Mouse (Mus musculus): ENCODE results near the gene Mdfi.
"Not testable (repeated sequence)": the region's sequence is repeated elsewhere in the genome, so short reads cannot be mapped to it uniquely, and the experiment has no call there.

Mdfi gene

GRCm38 (mm10) chr17:47834482-47834767 lies at the start of gene Mdfi:
Mdfi (minus strand) TSS chr17:47834691.
- no peak for DNase-seq (ENCODE audit: low spot score in 2 of 2)

GRCm38 (mm10) chr17:47883099-47883498 lies 48.6 kb upstream of the Mdfi start:
- DNase-seq (ENCODE audit: low spot score in 2 of 2), result no peak

DNA sequence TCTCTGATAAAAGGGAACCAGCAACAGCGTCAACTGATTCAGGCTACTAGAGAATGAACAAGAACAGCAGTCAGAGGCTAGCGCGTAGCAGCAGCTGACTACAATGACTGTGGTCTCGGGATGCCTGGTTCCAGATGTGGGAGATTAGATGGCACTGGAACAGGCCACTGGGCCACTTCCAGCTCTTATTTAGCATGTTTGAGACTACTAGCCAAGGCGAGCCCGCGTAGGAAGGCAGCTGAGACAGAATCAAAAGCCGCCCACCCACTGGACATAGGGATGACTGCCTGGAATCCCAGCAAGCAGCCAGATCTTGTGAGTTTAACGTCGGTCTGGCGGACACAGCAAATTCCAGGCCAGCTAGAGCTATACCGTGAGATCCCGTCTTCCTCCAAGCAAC lies 46.8 kb upstream of the Mdfi start:
- no peak for DNase-seq (ENCODE audit: low spot score in 2 of 2)

GRCm38 (mm10) chr17:47879207-47879606 lies 44.7 kb upstream of the Mdfi start:
- no peak for DNase-seq (ENCODE audit: low spot score in 2 of 2)

- peak in 1 of 2 experiments; percentile 64 for DNase-seq (ENCODE audit: low spot score in 2 of 2)
Measured at GRCm38 (mm10) chr17:47878378-47879089, 44.0 kb upstream of the Mdfi start.

GRCm38 (mm10) chr17:47877715-47878377 lies 43.4 kb upstream of the Mdfi start:
- no peak for DNase-seq (ENCODE audit: low spot score in 2 of 2)

- no peak for DNase-seq (ENCODE audit: low spot score in 2 of 2)
Measured at GRCm38 (mm10) chr17:47876776-47877714, 42.6 kb upstream of the Mdfi start.

DNA sequence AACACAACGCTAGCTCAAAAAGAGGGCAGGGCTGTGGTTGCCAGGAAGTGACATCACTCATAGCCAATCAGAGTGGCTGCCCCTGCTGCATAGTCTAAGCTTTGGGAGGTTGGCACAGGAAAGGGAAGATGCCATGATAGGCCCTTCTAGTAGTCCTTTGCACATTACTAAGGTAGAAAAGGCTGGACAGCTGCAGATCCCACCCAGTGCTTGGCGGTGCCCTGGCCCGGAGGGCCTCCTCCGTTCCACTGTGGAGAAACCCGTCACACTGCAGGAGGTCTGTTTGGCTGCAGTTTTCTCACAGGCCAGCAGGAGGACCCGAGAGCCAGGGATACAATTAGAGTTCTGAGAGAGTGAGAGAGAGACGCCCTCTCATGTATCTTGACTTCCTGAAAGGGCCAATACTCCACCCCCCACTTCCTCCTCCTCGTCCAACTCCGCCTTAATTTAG lies 38.9 kb upstream of the Mdfi start:
- peak; percentile 86 to 88 for DNase-seq (ENCODE audit: low spot score in 2 of 2)

- no peak for DNase-seq (ENCODE audit: low spot score in 2 of 2)
Measured at GRCm38 (mm10) chr17:47872311-47873011, 38.0 kb upstream of the Mdfi start.

DNA sequence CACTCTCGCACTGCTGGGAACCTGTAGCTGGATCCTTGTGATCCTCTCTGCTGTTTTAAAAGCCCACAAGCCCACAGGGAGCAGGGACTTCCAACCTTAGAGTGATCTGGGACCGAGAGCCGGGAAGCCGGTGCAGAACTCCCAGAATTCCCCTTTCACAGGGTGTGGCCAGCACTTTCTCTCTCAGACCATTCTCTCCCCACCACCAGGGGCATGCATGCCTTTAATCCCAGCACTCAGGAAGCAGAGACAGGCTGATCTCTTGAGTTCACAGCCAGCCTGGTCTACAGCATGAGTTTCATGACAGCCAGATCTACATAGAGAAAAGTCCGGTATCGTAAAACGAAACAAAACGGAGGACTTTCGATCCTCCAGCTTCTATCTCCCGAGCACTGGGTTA lies 35.4 kb upstream of the Mdfi start:
- no peak for DNase-seq (ENCODE audit: low spot score in 2 of 2)

GRCm38 (mm10) chr17:47866037-47866436 lies 31.5 kb upstream of the Mdfi start:
- DNase-seq (ENCODE audit: low spot score in 2 of 2), result no peak

DNA sequence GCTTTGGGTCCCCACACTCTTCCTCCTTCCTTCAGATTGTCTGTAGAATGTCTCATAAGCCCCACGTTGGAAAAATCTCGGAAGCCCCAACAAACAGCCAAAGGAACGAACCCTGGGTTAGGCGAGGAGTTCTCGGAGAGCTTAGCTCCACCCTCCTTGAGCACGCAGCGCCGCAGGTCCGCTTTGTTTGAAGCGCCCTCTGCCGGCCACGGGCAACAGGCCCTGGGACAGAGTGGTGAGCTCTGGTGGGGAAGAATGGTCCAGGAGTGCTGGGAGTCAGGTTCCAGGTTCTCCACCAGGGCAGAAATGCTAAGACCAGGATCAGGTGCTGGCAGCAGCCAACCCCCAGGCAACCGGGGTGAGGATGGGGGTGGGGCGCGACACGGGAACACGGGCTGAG lies 30.0 kb upstream of the Mdfi start:
- peak in 1 of 2 experiments; percentile 79 for DNase-seq (ENCODE audit: low spot score in 2 of 2)

- no peak for DNase-seq (ENCODE audit: low spot score in 2 of 2)
Measured at GRCm38 (mm10) chr17:47863437-47863836, 28.9 kb upstream of the Mdfi start.

- DNase-seq (ENCODE audit: low spot score in 2 of 2), result no peak
Measured at GRCm38 (mm10) chr17:47863023-47863422, 28.5 kb upstream of the Mdfi start.

DNA sequence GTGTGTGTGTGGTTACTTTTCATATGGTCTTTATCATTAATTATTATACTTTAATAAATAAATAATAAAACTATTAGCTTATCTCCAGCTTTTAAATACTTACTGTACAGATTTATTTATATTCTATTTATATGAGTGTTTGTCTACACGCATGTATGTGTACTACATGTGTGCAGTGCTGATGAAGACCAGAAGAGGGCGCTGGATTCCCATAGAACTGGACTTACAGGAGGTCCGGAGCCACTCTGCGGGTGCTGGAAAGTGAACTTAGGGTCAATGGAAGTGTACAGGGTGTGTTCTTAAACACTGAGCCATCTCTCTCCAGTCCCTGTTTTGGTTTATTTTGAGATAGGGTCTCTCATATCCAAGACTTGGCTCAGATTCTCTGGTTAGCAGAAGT lies 21.1 kb upstream of the Mdfi start:
- no peak for DNase-seq (ENCODE audit: low spot score in 2 of 2)

GRCm38 (mm10) chr17:47854908-47855307 lies 20.4 kb upstream of the Mdfi start:
- DNase-seq (ENCODE audit: low spot score in 2 of 2), result no peak

- no peak for DNase-seq (ENCODE audit: low spot score in 2 of 2)
Measured at GRCm38 (mm10) chr17:47853760-47854159, 19.3 kb upstream of the Mdfi start.

GRCm38 (mm10) chr17:47853336-47853735 lies 18.8 kb upstream of the Mdfi start:
- no peak for DNase-seq (ENCODE audit: low spot score in 2 of 2)

DNA sequence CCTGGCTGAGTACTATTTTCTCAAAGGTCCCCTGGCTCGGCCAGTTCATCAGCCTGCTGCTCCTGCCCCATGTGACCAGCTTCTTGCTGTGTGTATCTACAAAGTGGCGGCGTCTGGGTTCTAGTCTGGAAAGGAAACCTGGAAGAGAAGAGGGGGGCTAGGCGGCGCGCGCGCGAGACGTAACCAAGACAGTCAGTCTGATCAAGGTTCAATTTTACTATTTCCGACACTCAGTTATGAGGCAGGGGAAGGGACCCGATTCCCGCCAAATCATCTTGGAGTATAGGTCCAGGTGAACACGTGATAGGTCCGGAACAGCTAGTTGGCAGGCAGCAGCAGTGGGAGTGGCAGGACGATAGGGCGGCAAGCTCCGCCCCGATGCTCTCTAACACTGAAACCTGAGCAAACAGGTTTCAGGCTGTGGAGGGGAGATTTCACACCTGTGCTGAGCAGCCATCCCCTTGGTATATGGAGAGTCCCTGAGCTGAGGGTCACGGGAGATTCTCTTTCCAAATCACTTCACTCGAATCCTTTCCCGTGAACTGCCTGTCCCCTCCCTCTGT lies 17.4 kb upstream of the Mdfi start:
- not testable (repeated sequence) for DNase-seq (ENCODE audit: low spot score in 2 of 2)

DNA sequence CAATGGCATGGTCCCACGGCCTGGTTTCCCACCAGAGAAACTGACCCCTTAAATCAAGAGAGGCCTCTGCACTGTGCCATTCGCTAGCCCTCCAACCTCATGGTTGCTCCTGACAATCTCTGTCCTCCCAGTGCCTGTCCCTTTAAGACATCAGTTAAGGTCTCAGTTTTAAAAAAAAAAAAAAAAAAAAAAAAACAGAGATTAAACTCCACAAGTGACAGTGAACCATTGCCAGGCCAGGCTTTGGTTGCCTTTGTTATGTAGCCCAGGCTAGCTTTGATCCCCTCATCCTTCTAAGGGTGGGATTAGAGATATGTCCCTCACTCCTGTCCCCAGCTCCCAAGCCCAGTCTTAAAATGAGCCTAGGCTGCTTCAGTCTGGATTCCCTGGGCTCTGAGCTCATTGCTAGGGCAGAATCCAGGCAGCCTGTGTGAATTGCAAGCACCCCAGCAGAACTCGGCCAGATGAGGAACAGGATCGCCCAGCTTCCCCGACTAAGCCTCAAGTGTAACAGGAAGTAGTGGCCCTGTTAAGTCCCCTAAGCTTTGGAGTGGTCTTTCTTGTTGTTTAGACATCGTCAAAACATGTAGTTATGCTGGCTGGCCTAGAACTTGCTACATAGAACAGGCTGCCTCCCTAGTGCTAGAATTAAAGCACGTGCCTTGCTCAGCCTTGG lies 16.3 kb upstream of the Mdfi start:
- no peak for DNase-seq (ENCODE audit: low spot score in 2 of 2)

DNA sequence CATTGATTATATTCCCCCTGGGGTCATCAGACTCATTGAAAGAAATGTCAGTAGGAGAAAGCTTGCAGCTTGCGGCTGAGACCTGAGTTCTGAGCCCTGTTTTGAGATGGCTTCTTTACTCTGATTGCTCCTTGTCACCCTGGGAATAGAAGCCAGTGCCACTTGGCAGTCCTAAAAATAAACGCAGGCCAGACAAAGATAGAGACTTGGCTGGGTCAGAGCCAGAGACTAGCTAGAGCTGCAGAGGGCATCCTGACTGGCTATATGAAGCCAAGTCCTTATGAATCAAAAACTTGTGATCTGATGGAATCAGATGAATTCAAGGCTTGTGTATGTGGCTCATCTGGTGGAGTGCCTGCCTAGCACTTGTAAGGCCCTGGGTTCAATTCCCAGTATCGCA lies 15.5 kb upstream of the Mdfi start:
- no peak for DNase-seq (ENCODE audit: low spot score in 2 of 2)
